Mouse (Mus musculus): ENCODE results near the gene Sprr2i.

DNA sequence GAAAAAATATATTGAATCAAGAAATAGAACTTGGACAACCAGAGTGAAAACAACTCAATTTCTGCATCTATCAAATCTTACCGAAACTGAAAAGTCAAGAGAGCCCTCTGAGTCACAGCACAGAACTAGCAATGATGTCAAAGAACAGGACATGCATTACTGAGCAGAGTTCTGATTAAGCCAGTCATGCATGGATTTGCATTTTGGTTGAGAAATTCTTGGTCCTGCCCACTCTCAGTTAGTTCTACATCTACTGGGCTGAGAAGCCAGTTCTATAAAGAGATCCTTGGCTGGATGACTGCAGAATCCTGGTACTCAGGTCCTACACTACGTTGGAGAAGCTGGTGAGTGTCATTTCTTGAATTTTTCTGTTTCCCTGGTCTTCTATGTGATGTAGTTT is 34.2 kb upstream of the Sprr2i start:
- TF ChIP-seq CTCF (IDR thresholded peaks at IDR 0.05; ENCODE audit: insufficient read depth, low read length) (no peak), POLR2A (IDR thresholded peaks at IDR 0.05; ENCODE audit: borderline replicate concordance, extremely low read depth, low read depth, low read length) (no peak)

Data from lung, adult 2 months (tissue).